ENCODE assay signal across 18 mouse cellular contexts in the genomic region with DNA sequence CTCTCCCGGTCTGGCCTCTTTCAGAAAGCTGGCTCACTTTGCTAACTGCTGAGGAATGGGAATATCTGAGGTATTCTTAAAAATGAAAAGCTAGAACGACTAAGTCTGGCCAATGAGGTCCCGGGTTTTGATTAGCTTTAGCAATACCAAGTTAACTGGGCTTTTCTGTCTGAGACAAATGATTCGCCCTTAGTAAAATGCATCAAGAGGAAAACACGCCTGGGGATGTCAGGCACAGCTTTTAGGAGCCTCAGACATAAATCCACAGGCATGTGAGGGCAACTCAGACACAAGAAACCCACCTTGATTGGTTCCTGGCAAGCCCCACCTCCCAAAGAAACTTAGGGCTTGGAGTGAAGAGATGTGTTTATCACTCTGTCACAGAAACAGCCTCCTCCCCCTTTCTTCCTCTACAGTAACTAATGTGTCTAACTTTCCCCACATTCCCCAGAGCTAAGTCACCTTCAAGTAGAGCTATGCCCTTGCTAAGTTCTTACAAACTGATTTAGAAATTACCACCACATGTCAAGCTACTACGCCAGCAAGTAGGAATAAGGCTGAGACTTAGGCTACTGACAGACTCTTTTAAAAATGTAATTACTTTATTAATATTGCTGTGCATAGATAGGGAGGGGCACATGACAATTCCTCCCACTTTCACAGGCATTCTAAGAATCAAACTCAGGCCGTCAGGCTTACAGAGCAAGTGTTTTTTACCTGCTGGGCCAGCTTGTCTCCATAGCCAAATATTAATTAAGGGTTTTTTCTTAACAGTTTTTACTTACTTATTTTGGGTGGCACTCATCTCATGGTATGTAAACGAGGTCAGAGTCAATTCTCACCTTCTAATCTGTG. TPM values are rescaled to one million over a fixed set of nuclear protein-coding genes. Genes with fewer than 3 reads are reported as not detected.
DNase-seq lines count a peak whose midpoint lies in the region; ATAC-seq lines count a peak whose summit lies in the region.
"Had no signal": no experiment of that assay in that cellular context is flagged by ENCODE, and none has a peak within 500 bp of the region (broad histone marks: within the 10 kb centered on the region; RNA-seq: fewer than 3 reads in every experiment).

No protein-coding gene starts in this region.

- 78% methylated on average over 8 of the region's 8 CpGs for WGBS in heart, embryonic 10.5 days

- H3K4me1 ChIP-seq in heart, embryonic 10.5 days: 0 out of 2 replicates have a peak, but pooled peaks cover 16% of the 10 kb centered on the region
- H3K4me1 ChIP-seq: forebrain, embryonic 12.5 days; hindbrain, embryonic 10.5 days; limb, embryonic 13.5 days; midbrain, embryonic 10.5 days; neural tube, embryonic 15.5 days had no signal

- peaks cover 60% of the 10 kb centered on the region for H3K36me3 ChIP-seq in heart, embryonic 10.5 days

- peak; percentile 64 for DNase-seq in heart, adult 11 months
- DNase-seq in heart, embryonic 10.5 days (ENCODE audit: low spot score): no peak
- DNase-seq in kidney, adult 9 months: peak; percentile 39
- no peak for DNase-seq in kidney, postnatal 10 days
- peak; percentile 73 for DNase-seq in liver
- DNase-seq in cerebellum, adult 18-20 months: no peak
- DNase-seq in left cerebral cortex, postnatal 25 days (ENCODE audit: low spot score in 2 of 2): no peak
- DNase-seq: adrenal gland, postnatal 25 days; cerebellum, postnatal 14 days; lung, postnatal 10 days; thymus, postnatal 36 days had no signal

- ATAC-seq in megakaryocyte-erythroid progenitor cell, adult 5-6 weeks (replicated peaks; ENCODE audit: low FRiP score, low TSS enrichment, poor library complexity, severe bottlenecking): peak; percentile 85
- ATAC-seq: activated CD4-positive, CD25-positive, alpha-beta regulatory T cell, adult 4 months had no signal

- intact Hi-C loops in left cerebral cortex, postnatal 25 days (cut with DNase I): no loop called here

- no peaks in the 10 kb centered on the region for H3K27me3 ChIP-seq in heart, embryonic 10.5 days (ENCODE audit: insufficient read depth, poor library complexity, severe bottlenecking)
- H3K27me3 ChIP-seq: forebrain, embryonic 12.5 days; limb, embryonic 13.5 days; neural tube, embryonic 15.5 days had no signal

- no peak overlapping the region for H3K4me3 ChIP-seq in heart, embryonic 10.5 days
- H3K4me3 ChIP-seq: forebrain, embryonic 12.5 days; hindbrain, embryonic 10.5 days; limb, embryonic 13.5 days; midbrain, embryonic 10.5 days; neural tube, embryonic 15.5 days had no signal

- H3K9me3 ChIP-seq in heart, embryonic 10.5 days: peaks cover 2% of the 10 kb centered on the region; the same call in 1 of the 2 replicates
- H3K9me3 ChIP-seq: forebrain, embryonic 12.5 days; hindbrain, embryonic 10.5 days; limb, embryonic 13.5 days; neural tube, embryonic 15.5 days had no signal

- H3K27ac ChIP-seq in heart, embryonic 10.5 days: no peak overlapping the region
- H3K27ac ChIP-seq: forebrain, embryonic 12.5 days; hindbrain, embryonic 10.5 days; limb, embryonic 13.5 days; midbrain, embryonic 10.5 days; neural tube, embryonic 15.5 days had no signal

RNA-seq across cellular contexts. Expression of a gene that starts 26.0 kb away (rescaled TPM):
- 7.5 and 9.3 TPM in 2 replicates for polyA plus RNA-seq in heart, embryonic 10.5 days (2016; fragmentation: Nextera tagmentation; extraction: Ambion mirVana)
- 18.5 and 21.5 TPM in 2 replicates for total RNA-seq in megakaryocyte-erythroid progenitor cell, adult 5-6 weeks (2014; fragmentation: Nextera tagmentation)
- 6.6 and 10.6 TPM in 2 replicates for total RNA-seq in megakaryocyte-erythroid progenitor cell, adult 5-6 weeks (2017)
- total RNA-seq in left cerebral cortex, postnatal 25 days (2021): 10 to 100 TPM; 12.1 to 13.5 TPM

Comparison
In these comparisons a context has a peak if more than half of its experiments do, and no peak if none do; other contexts are left out.
1. DNase-seq: peak in heart, adult 11 months (single experiment), kidney, adult 9 months (single experiment) and liver (single experiment); none in heart, embryonic 10.5 days (single experiment), kidney, postnatal 10 days (single experiment), cerebellum, adult 18-20 months (0 of 2) and left cerebral cortex, postnatal 25 days (0 of 2).